16 mouse cellular contexts compared by ENCODE assay signal in genomic region chr7:75872255-75872654, GRCm38 (mm10). TPM values are rescaled to one million over a fixed set of nuclear protein-coding genes. Genes with fewer than 3 reads are reported as not detected.
A peak's percentile ranks its signal among the peaks of the same experiment; 100 is the strongest.
DNase-seq lines count a peak whose midpoint lies in the region; TF ChIP-seq lines count a peak whose summit lies in the region.
"Had no signal": no experiment of that assay in that cellular context is flagged by ENCODE, and none has a peak within 500 bp of the region (broad histone marks: within the 10 kb centered on the region; RNA-seq: fewer than 3 reads in every experiment).

No protein-coding gene starts in this region.

- H3K9ac ChIP-seq in liver, adult 2 months (ENCODE audit: low read depth, low read length), result no peak overlapping the region
- H3K9ac ChIP-seq: embryonic facial prominence, embryonic 12.5 days; forebrain, embryonic 13.5 days; midbrain, embryonic 13.5 days; stomach, embryonic 15.5 days had no signal

- H3K27me3 ChIP-seq in liver, adult 2 months (ENCODE audit: control insufficient read depth, insufficient read depth, low read length), result no peaks in the 10 kb centered on the region
- H3K27me3 ChIP-seq in myocyte (ENCODE audit: control insufficient read depth, insufficient read depth, insufficient read length), result no peaks in the 10 kb centered on the region
- H3K27me3 ChIP-seq: embryonic facial prominence, embryonic 12.5 days; forebrain, embryonic 13.5 days; midbrain, embryonic 13.5 days; stomach, embryonic 15.5 days had no signal

- intact Hi-C loops in gastrocnemius, adult 2 months (cut with DNase I), result no loop called here

- no peak for TF ChIP-seq CTCF in liver, adult 2 months (IDR thresholded peaks at IDR 0.05; ENCODE audit: low read depth, low read length)
- TF ChIP-seq CTCF in bone marrow, adult 2 months (IDR thresholded peaks at IDR 0.05; ENCODE audit: control insufficient read depth, insufficient read depth, low read length), result no peak
- no peak for TF ChIP-seq CTCF in gastrocnemius, adult 2 months (IDR thresholded peaks at IDR 0.05)

- no peak overlapping the region for H3K4me3 ChIP-seq in liver, adult 2 months (ENCODE audit: insufficient read depth, low read depth, low read length)
- no peak overlapping the region for H3K4me3 ChIP-seq in bone marrow, adult 2 months (replicated peaks; ENCODE audit: control insufficient read depth, low read depth, low read length)
- no peak overlapping the region for H3K4me3 ChIP-seq in myocyte
- no peak overlapping the region for H3K4me3 ChIP-seq in gastrocnemius, adult 2 months
- H3K4me3 ChIP-seq: embryonic facial prominence, embryonic 12.5 days; forebrain, embryonic 13.5 days; midbrain, embryonic 13.5 days; stomach, embryonic 15.5 days had no signal

- 0 out of 2 replicates have a peak, but pooled peaks cover 7% of the 10 kb centered on the region for H3K36me3 ChIP-seq in liver, adult 2 months (ENCODE audit: control insufficient read depth, insufficient read depth, low read length)
- no peaks in the 10 kb centered on the region for H3K36me3 ChIP-seq in myocyte (ENCODE audit: control insufficient read depth, insufficient read depth)

- H3K4me1 ChIP-seq in liver, adult 2 months (ENCODE audit: control insufficient read depth, insufficient read depth, low read length), result no peaks in the 10 kb centered on the region
- peaks cover 5% of the 10 kb centered on the region; the same call in 1 of the 2 replicates for H3K4me1 ChIP-seq in bone marrow, adult 2 months (ENCODE audit: control insufficient read depth, insufficient read depth, low read length)
- H3K4me1 ChIP-seq: embryonic facial prominence, embryonic 12.5 days; forebrain, embryonic 13.5 days; midbrain, embryonic 13.5 days; stomach, embryonic 15.5 days had no signal

- H3K4me2 ChIP-seq in myocyte (ENCODE audit: low read depth), result no peak overlapping the region
- H3K4me2 ChIP-seq: embryonic facial prominence, embryonic 12.5 days; forebrain, embryonic 13.5 days; midbrain, embryonic 13.5 days; stomach, embryonic 15.5 days had no signal

- DNase-seq in adrenal gland, postnatal 14 days, result peak; percentile 39
- DNase-seq in adrenal gland, postnatal 25 days, result no peak
- peak; percentile 45 for DNase-seq in liver, adult 2 months (ENCODE audit: extremely low read depth, low read depth, low spot score)
- DNase-seq in liver, result no peak
- DNase-seq in gastrocnemius, adult 2 months, result no peak
- DNase-seq in testis, postnatal 14 days (ENCODE audit: low spot score), result no peak
- DNase-seq: B cell, adult 2 months; kidney, postnatal 14 days; lung, postnatal 10 days; thymus, postnatal 4 days had no signal

- no peak overlapping the region for H3K27ac ChIP-seq in liver, adult 2 months (replicated peaks; ENCODE audit: insufficient read depth, low read depth, low read length)
- peak overlapping the region; percentile 53 for H3K27ac ChIP-seq in bone marrow, adult 2 months (ENCODE audit: control insufficient read depth, insufficient read depth, low read depth, low read length, poor library complexity)
- no peak overlapping the region for H3K27ac ChIP-seq in gastrocnemius, adult 2 months
- H3K27ac ChIP-seq: embryonic facial prominence, embryonic 12.5 days; forebrain, embryonic 13.5 days; midbrain, embryonic 13.5 days; stomach, embryonic 15.5 days had no signal

- TF ChIP-seq POLR2A in liver, adult 2 months (IDR thresholded peaks at IDR 0.05; ENCODE audit: extremely low read depth, insufficient read depth, low read length), result no peak
- TF ChIP-seq POLR2A in bone marrow, adult 2 months (IDR thresholded peaks at IDR 0.05; ENCODE audit: borderline replicate concordance, control insufficient read depth, low read depth, low read length), result no peak
- TF ChIP-seq POLR2A in myocyte (IDR thresholded peaks at IDR 0.05; ENCODE audit: insufficient read length, low read depth), result no peak

- 32% methylated on average over 5 of the region's 5 CpGs for WGBS in liver, adult 2 months
- 35% methylated on average over 5 of the region's 5 CpGs for WGBS in bone marrow, adult 2 months

- peaks cover 8% of the 10 kb centered on the region; the same call in 1 of the 2 replicates for H3K79me2 ChIP-seq in liver, adult 2 months (ENCODE audit: control insufficient read depth, insufficient read depth, low read length)
- H3K79me2 ChIP-seq in myocyte (ENCODE audit: control insufficient read depth, insufficient read depth), result no peaks in the 10 kb centered on the region

- H3ac ChIP-seq in myocyte (ENCODE audit: control insufficient read depth, insufficient read length), result no peak overlapping the region

TF ChIP-seq in myocyte, 11 proteins besides CTCF, POLR2A, EP300 and RAD21:
- TF ChIP-seq TCF3 (IDR thresholded peaks at IDR 0.05; ENCODE audit: insufficient read length, low read depth), result no peak
- 0 out of 2 replicates have a peak, but pooled peaks have one; percentile 32 for TF ChIP-seq CEBPB (IDR thresholded peaks at IDR 0.05; ENCODE audit: insufficient read depth, poor library complexity, severe bottlenecking)
TF ChIP-seq in myocyte: peak in this region for 1.

RNA-seq across cellular contexts. Expression of gene Klhl25, which starts 24.1 kb away (rescaled TPM):
- 12.5 and 14.3 TPM in 2 replicates for total RNA-seq in adrenal gland, postnatal 14 days (2021)
- 10.9 and 16.2 TPM in 2 replicates for total RNA-seq in adrenal gland, postnatal 25 days (2021)
- total RNA-seq in liver, adult 2 months (2014; rRNA removed), result 10.9 and 12.0 TPM in 2 replicates
- 20.0 and 27.9 TPM in 2 replicates for polyA plus RNA-seq in liver, adult 2 months (2012; rRNA removed)
- polyA plus RNA-seq in bone marrow, adult 2 months (2011; ENCODE audit: insufficient read depth, insufficient read length, low replicate concordance, missing spikeins), result 17.1 and 24.2 TPM in 2 replicates
- polyA plus RNA-seq in myocyte (2012; fragmentation: generic; extraction: Trizol), result 14.6 TPM
- 1 to 10 TPM; 4.0 to 4.6 TPM for total RNA-seq in gastrocnemius, adult 2 months (2021)

Comparison
In these comparisons a context has a peak if more than half of its experiments do, and no peak if none do; other contexts are left out.
1. DNase-seq: peak in adrenal gland, postnatal 14 days (single experiment) and liver, adult 2 months (single experiment); none in adrenal gland, postnatal 25 days (single experiment), liver (single experiment), gastrocnemius, adult 2 months (single experiment) and testis, postnatal 14 days (single experiment).